Mouse (Mus musculus) thymus, adult 2 months (tissue): Measurements from ENCODE around the gene Ltb4r1.

ENCODE experiments used
- CTCF ChIP-seq: fragments of 200-500 bp; IDR thresholded peaks from 2 replicates; pipeline ENCODE4 v1.5.1; 2012; ENCODE audit warnings: mild to moderate bottlenecking, control low read depth, low read length, moderate library complexity, borderline replicate concordance; ENCODE audit not compliant: control insufficient read depth, poor library complexity, insufficient read depth; ENCODE audit errors: extremely low read depth
- POLR2A ChIP-seq: fragments of 200-500 bp; IDR thresholded peaks from 2 replicates; pipeline ENCODE4 v1.6.1; 2012; ENCODE audit warnings: mild to moderate bottlenecking, low read length, control low read depth, moderate library complexity; ENCODE audit not compliant: control insufficient read depth, poor library complexity, insufficient read depth; ENCODE audit errors: extremely low read depth

GRCm38 (mm10) chr14:55777176-55777575, 11.4 kb downstream of the Ltb4r1 start:
- TF ChIP-seq POLR2A, result no peak
- TF ChIP-seq CTCF, result no peak
